Mouse (Mus musculus) spleen, postnatal 10 days (tissue): ENCODE data around the gene Dscam.

Experiments
- DNase-seq, 2 experiments: peaks; one replicate each; pipeline ENCODE4 v3.0.0; 2021 to 2022; ENCODE audit warnings: low spot score in 2 of 2

The Dscam gene

GRCm38 (mm10) chr16:96943648-96944047 lies 226.9 kb downstream of the Dscam start:
- DNase-seq: no peak

GRCm38 (mm10) chr16:96934795-96935194 lies 235.8 kb downstream of the Dscam start:
- no peak for DNase-seq

GRCm38 (mm10) chr16:96932211-96932610 lies 238.3 kb downstream of the Dscam start:
- no peak for DNase-seq

- no peak for DNase-seq
These were observed 238.8 kb downstream of the Dscam start for GRCm38 (mm10) chr16:96931771-96932170.

- no peak for DNase-seq
These were observed 242.5 kb downstream of the Dscam start for GRCm38 (mm10) chr16:96928011-96928410.

GRCm38 (mm10) chr16:96927408-96927807 lies 243.1 kb downstream of the Dscam start:
- no peak for DNase-seq

GRCm38 (mm10) chr16:96926977-96927376 lies 243.6 kb downstream of the Dscam start:
- DNase-seq: no peak

- no peak for DNase-seq
These were observed 246.6 kb downstream of the Dscam start for GRCm38 (mm10) chr16:96923941-96924340.

- no peak for DNase-seq
These were observed 256.1 kb downstream of the Dscam start for GRCm38 (mm10) chr16:96914495-96914894.

GRCm38 (mm10) chr16:96912836-96913235 lies 257.7 kb downstream of the Dscam start:
- no peak for DNase-seq

GRCm38 (mm10) chr16:96912103-96912502 lies 258.4 kb downstream of the Dscam start:
- DNase-seq: no peak

GRCm38 (mm10) chr16:96910405-96911164 lies 260.0 kb downstream of the Dscam start:
- DNase-seq: no peak

GRCm38 (mm10) chr16:96907818-96908217 lies 262.7 kb downstream of the Dscam start:
- no peak for DNase-seq

GRCm38 (mm10) chr16:96907081-96907480 lies 263.5 kb downstream of the Dscam start:
- DNase-seq: no peak

GRCm38 (mm10) chr16:96906630-96907029 lies 263.9 kb downstream of the Dscam start:
- DNase-seq: no peak

GRCm38 (mm10) chr16:96904761-96905160 lies 265.8 kb downstream of the Dscam start:
- no peak for DNase-seq

- no peak for DNase-seq
These were observed 266.2 kb downstream of the Dscam start for GRCm38 (mm10) chr16:96904359-96904758.

- no peak for DNase-seq
These were observed 268.0 kb downstream of the Dscam start for GRCm38 (mm10) chr16:96902596-96902995.

- DNase-seq: no peak
These were observed 269.1 kb downstream of the Dscam start for GRCm38 (mm10) chr16:96901234-96902014.

- DNase-seq: no peak
These were observed 271.2 kb downstream of the Dscam start for GRCm38 (mm10) chr16:96899329-96899728.

- peak in 1 of 2 experiments; percentile 30 for DNase-seq
These were observed 273.9 kb downstream of the Dscam start for GRCm38 (mm10) chr16:96896510-96897133.

GRCm38 (mm10) chr16:96888036-96888435 lies 282.5 kb downstream of the Dscam start:
- no peak for DNase-seq

GRCm38 (mm10) chr16:96885817-96886216 lies 284.7 kb downstream of the Dscam start:
- DNase-seq: no peak
